Mouse (Mus musculus) erythroblast, embryonic 14.5 days (primary cell): ENCODE measurements around the gene 4930442H23Rik.
"Not testable (repeated sequence)": the region's sequence is repeated elsewhere in the genome, so short reads cannot be mapped to it uniquely, and the experiment has no call there.

Source experiments
- GATA1 ChIP-seq: IDR thresholded peaks from 2 replicates; pipeline ENCODE4 v1.6.1; 2012; ENCODE audit warnings: low read length, inconsistent platforms, mixed read lengths
- TAL1 ChIP-seq: IDR thresholded peaks from 3 replicates; pipeline ENCODE4 v1.6.1; 2012; ENCODE audit warnings: low read length, inconsistent platforms, mixed read lengths

GRCm38 (mm10) chr10:81181860-81182259 is 1.8 kb downstream of the 4930442H23Rik start:
- not testable (repeated sequence) for TF ChIP-seq TAL1, GATA1
